Mouse (Mus musculus) olfactory bulb, adult 2 months (tissue): ENCODE measurements around the gene Cotl1. TPM values are rescaled to one million over a fixed set of nuclear protein-coding genes. Genes with fewer than 3 reads are reported as not detected.

Experiments
- H3K27ac ChIP-seq: fragments of 200-500 bp; 2 replicates; pipeline ENCODE4 v1.5.1; 2012; ENCODE audit warnings: low read depth, low read length; ENCODE audit not compliant: insufficient read depth
- H3K4me1 ChIP-seq: fragments of 200-500 bp; 2 replicates; pipeline ENCODE4 v1.6.1; 2012; ENCODE audit warnings: low read length; ENCODE audit not compliant: control insufficient read depth, insufficient read depth
- H3K4me3 ChIP-seq: fragments of 200-500 bp; 2 replicates; pipeline ENCODE4 v1.5.1; 2012; ENCODE audit warnings: mild to moderate bottlenecking, low read depth, low read length, moderate library complexity; ENCODE audit not compliant: insufficient read depth
- CTCF ChIP-seq: fragments of 200-500 bp; IDR thresholded peaks from 2 replicates; pipeline ENCODE4 v1.5.1; 2012; ENCODE audit warnings: low read depth, mild to moderate bottlenecking, low read length, moderate library complexity; ENCODE audit not compliant: insufficient read depth
- POLR2A ChIP-seq: fragments of 200-500 bp; IDR thresholded peaks from 2 replicates; pipeline ENCODE4 v1.6.1; 2012; ENCODE audit warnings: mild to moderate bottlenecking, low read depth, low read length, moderate library complexity; ENCODE audit not compliant: insufficient read depth
- WGBS: fragments of 180-500 bp; shearing (Covaris S2); methylation state at CpG from one replicate; pipeline ENCODE4 v1.1.7; 2018; 5-methylcytosine and 5-hydroxymethylcytosine counted together
- polyA plus RNA-seq: library from polyadenylated mRNA; stranded (reverse); fragments of >200 nt; gene quantifications from 2 replicates; pipeline ENCODE4 v1.2.4, GENCODE M21; 2012; ENCODE audit warnings: low replicate concordance; ENCODE audit not compliant: missing spikeins, insufficient read depth, insufficient read length

Gene Cotl1
- polyA plus RNA-seq, 1 experiment = not detected

DNA sequence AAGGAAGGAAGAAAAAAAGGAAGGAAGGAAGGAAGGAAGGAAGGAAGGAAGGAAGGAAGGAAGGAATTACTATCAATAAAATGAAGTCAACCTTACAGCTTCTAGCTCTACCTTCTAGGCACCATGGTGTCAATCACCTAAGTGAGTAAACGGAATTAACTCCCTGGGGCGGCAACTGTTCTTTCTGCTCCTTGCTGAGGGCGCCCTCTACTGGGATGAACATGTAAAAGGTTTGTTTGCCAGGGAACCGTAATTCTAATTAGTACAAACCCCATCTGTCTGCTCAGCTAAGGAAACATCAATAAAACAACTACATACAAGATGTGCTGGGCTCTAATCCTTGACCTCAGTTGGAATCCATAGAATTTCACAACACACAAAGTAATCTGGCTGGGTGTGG lies 3.1 kb upstream of the Cotl1 start:
- WGBS = under 1% methylated on average over 4 of the region's 4 CpGs
- no peak for TF ChIP-seq POLR2A
- TF ChIP-seq CTCF = no peak
- Histone ChIP-seq H3K4me1 (peaks cover 18% of the 10 kb centered on the region), H3K4me3 (no peak overlapping the region), H3K27ac (no peak overlapping the region)

DNA sequence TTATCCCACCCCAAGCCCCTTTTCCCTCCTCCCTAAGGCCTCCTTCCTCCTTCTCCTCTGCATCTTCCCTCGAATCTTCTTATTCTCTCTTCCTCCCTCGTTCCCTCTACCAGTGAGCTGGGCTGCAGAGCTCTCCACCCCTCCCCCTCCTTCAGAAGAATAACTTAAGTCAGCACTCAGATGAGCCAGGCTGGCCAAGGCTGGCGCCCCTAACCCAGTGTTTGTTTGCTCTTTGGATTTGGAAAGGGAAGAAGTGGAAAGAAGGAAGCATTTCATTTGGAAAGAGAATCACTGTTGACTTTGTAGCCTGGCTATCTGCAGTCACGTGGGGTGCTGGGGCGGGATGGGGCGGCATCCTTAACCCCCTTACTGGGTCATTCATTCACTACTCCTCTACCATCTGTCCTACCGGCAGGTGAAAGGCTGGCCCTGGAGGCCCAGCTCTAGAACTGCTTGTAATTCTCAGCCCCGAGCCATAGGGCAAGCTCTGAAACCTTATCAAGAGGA lies 614 bp upstream of the Cotl1 start:
- Histone ChIP-seq H3K4me3 (peak overlapping the region; percentile 56), H3K4me1 (peaks cover 34% of the 10 kb centered on the region), H3K27ac (peak overlapping the region; percentile 94)
- TF ChIP-seq POLR2A (no peak), CTCF (no peak)
- 23% methylated on average over 8 of the region's 8 CpGs for WGBS

DNA sequence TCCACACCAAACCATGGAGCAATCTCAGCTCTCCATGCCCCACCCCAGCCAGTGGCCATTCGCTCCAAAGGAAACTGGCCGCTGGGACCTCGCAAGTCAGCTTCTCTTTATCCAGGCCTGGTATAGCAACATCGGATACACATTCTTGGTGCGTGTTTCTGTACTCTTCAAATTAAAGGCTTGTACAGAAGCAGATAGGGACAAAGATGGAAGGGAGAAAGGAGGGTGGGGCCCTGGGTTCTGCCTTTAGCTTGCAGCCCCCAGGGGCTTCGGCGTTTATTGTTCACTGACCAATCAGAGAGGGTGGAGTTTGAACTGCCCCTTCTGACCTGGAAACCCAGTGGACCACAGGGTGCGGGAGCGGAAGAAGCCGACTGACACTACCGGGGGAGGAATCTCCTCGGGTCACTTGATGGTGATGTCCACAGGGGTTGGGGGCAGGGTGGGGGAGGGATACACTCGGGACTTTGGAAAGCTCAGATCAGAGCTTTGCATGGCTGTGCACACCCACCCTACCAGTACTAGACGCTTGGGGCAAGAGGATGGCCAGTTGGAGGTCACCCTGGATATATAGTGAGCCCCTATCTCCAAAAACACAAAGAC lies 824 bp downstream of the Cotl1 start:
- TF ChIP-seq POLR2A (no peak), CTCF (no peak)
- 6% methylated on average over 14 of the region's 14 CpGs for WGBS

DNA sequence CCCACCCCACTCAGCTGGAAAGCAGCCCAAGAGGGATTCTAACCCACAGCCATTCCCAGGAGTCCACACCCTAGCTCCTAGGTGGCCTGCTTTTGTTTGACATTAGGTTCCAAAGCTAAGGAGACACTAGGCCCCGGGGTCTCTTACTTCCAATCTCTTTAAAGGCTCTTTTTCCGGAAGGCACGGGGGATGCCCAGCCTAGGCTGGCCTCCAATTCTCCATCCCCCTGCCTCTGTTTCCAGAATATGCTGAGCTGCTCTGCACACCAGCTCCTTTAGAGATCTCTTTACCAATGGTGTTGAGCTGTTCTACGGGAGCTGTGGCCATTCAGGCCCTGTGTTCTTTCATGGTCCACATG lies 1.4 kb downstream of the Cotl1 start:
- TF ChIP-seq CTCF = no peak
- TF ChIP-seq POLR2A = no peak
- Histone ChIP-seq H3K4me3 (peak overlapping the region; percentile 85), H3K27ac (no peak overlapping the region), H3K4me1 (peaks cover 30% of the 10 kb centered on the region)
- WGBS = 38% methylated on average over 4 of the region's 4 CpGs

More for the DNA sequence above, 824 bp downstream of the Cotl1 start:
- Histone ChIP-seq H3K27ac (no peak overlapping the region), H3K4me1 (peaks cover 30% of the 10 kb centered on the region), H3K4me3 (peak overlapping the region; percentile 85)

DNA sequence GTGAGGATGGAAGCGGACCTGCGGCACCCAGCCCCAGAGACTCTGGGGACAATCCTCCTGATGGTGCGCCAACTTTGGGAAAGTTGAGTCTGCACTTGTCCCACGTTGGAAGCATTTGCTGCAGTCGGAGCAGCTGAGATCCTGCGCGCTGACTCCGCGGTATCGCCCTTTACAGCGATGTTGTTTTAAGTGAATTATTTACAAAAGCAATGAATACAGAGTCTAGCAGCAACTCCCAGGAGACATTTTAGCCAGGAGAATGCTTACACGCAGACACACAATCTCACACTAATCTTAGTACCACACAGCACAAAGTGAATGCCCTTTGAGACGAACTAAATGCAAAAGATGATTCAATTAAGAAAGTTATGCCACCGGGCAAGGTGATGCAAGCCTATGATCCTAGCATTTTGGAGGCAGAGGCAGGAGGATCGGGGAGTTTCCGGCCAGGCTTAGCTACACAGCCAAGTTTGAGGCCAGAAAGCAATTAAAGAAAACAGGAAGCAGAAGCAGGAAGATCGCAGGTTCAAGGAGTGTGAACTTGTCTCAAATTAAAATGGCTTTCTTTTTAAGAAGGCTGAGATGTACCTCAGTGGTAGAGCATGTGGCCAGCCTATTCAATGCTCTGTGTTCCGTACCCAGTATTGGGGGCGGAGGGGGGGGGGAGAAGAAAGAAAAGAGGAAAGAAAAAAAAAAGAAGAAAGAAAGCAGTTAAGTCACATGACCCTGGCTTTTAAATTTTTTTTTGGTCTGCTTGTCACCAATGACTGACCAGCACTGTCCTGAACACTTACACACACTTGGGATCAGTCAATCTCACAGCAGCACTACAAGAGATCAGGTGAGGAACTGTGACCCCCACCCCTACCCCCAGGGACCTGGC lies 2.0 kb downstream of the Cotl1 start:
- H3K4me1 ChIP-seq = peaks cover 30% of the 10 kb centered on the region
- WGBS = 40% methylated on average over 19 of the region's 19 CpGs
- H3K4me3 ChIP-seq = peak overlapping the region; percentile 85
- TF ChIP-seq POLR2A (no peak), CTCF (no peak)
- no peak overlapping the region for H3K27ac ChIP-seq

DNA sequence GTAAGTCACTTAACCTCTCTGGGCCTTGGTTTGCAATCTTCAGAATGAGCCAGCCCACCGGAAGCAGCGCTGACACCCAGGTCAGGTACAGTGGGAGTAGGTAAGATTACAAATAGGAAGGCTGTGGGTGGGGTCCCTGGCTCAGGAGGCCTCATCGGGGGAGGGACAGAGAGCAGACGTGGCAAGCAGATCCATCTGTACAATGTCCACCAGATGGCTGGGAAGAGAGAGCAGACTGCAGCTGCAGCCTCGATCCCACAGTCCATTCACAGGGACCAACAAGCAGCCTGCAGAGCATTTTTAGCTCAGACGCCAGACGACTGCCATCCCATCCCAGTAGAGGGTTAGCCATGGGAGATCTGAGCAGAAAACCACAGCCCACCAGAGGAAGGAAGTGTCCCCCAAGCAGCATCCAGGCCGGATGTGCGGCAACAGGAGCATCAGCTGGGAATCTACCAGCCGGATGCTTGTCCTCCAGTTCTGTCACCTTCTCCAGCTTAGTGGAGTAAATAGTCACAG lies 2.7 kb downstream of the Cotl1 start:
- H3K4me3 ChIP-seq = peak overlapping the region; percentile 22
- TF ChIP-seq POLR2A = no peak
- WGBS = 34% methylated on average over 10 of the region's 10 CpGs
- H3K27ac ChIP-seq = no peak overlapping the region
- peaks cover 34% of the 10 kb centered on the region for H3K4me1 ChIP-seq

DNA sequence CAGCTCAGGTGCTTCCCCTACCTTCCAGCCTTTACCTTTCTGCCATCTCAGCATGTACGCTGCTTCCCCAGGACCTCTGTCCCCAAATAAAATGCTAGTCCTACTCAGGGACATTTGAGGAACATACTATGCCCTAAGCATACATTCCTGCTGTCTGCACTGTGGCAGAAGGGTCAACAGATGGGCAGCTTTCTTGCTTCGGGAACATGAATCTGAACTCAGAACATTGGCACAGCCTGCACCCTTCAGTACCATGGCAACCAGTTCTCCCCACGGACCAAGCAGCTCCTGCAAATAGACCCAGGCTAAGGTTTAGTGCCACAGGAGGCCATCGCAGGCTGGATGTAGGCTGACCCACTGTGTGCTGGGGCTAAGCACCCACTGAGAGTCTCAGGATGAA lies 3.5 kb downstream of the Cotl1 start:
- TF ChIP-seq POLR2A = no peak
- no peak for TF ChIP-seq CTCF
- Histone ChIP-seq H3K4me3 (no peak overlapping the region), H3K4me1 (peaks cover 40% of the 10 kb centered on the region), H3K27ac (no peak overlapping the region)
- WGBS = 66% methylated on average over 4 of the region's 4 CpGs

DNA sequence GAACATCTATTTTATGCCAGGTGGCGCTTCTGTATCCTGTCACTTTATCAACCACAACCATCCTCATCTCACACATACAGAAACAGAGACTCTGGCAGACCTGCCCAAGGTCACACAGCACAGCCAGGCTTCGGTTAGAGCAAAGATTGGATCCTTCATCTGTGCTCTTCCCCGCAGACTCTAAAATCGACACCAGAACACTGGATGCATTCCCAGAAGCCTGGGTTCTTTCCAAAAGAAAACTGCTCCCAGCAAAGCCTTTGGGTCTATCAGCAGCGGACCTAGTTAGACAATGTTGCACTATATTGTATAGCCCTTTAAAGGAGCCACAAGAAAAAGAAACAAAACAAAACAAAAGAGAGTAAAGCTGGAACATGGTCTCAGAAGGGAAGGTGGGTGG lies 5.1 kb downstream of the Cotl1 start:
- Histone ChIP-seq H3K4me1 (peaks cover 47% of the 10 kb centered on the region), H3K4me3 (no peak overlapping the region), H3K27ac (no peak overlapping the region)
- TF ChIP-seq POLR2A (no peak), CTCF (no peak)
- 53% methylated on average over 5 of the region's 5 CpGs for WGBS

DNA sequence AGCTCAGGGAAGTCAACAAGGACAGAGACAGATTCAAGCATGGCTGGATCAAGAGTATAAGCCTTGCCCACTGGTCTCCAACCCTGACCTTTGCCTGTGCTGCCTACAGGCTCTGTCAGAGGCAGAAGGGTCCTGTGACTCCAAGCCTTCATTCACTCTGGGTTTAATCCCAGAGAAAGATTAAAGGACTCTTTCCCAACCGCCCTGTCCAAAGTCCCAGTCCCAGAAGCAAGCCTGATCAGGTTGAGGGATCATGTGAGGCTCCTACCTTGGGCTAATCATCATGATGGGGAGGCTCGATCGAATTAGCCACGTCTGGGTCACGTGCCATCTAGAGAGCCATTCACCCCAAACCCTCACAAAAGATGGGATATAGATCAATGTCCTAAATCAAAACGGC lies 5.7 kb downstream of the Cotl1 start:
- peaks cover 53% of the 10 kb centered on the region for H3K4me1 ChIP-seq
- H3K4me3 ChIP-seq = no peak overlapping the region
- no peak overlapping the region for H3K27ac ChIP-seq
- WGBS = 90% methylated on average over 6 of the region's 6 CpGs
- TF ChIP-seq POLR2A (no peak), CTCF (no peak)
